Mouse (Mus musculus): ENCODE data around the gene Olfr906. TPM values are rescaled to one million over a fixed set of nuclear protein-coding genes. Genes with fewer than 3 reads are reported as not detected.

The Olfr906 gene
- polyA plus RNA-seq (2015; fragmentation: Nextera tagmentation; extraction: Ambion mirVana) = not detected in 2 replicates

- no peak within 1 kb of the TSS for H3K4me2 ChIP-seq
- WGBS = 92% methylated on average over 3 of the region's 3 CpGs
- ATAC-seq (ENCODE audit: low read depth) = no peak
- no peaks in the 10 kb centered on the region for H3K27me3 ChIP-seq
- no peaks in the 10 kb centered on the region for H3K36me3 ChIP-seq
- no peak within 1 kb of the TSS for H3K27ac ChIP-seq (replicated peaks)
- H3K4me1 ChIP-seq (replicated peaks) = no peaks in the 10 kb centered on the region
- H3K4me3 ChIP-seq = no peak within 1 kb of the TSS
- H3K9ac ChIP-seq = no peak within 1 kb of the TSS
- no peaks in the 10 kb centered on the region for H3K9me3 ChIP-seq
Observed at GRCm38 (mm10) chr9:38486785-38487184, at the start of gene Olfr906. Gene Olfr906 (plus strand): TSS chr9:38487085.

DNA sequence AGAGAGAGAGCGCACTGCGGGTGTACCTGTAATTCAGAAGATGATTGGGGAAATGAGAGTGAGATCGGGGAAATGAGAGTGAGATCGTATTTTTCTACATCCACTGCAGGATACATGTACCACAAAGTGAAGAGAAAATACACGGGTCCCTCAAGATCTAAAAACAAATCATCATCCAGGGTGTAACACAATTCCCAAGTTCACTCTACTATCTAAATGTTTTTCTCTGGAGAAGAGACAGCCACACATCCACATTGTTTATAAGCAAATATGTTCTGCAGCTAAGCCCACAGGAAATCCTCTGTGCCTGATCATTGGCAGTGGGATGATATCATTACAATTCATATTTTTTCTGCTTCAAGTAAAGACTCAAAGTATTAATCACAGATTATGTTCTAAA is 39.5 kb upstream of the Olfr906 start, which contains the start of gene Olfr902:
TSS of gene Olfr902 (plus strand) at position 301 of the 400 bp plus-strand sequence.
- whole genome bisulfite sequencing = 91% methylated on average over 5 of the region's 5 CpGs
- H3K27me3 ChIP-seq = no peaks in the 10 kb centered on the region

GRCm38 (mm10) chr9:38462844-38463243 is 24.0 kb upstream of the Olfr906 start, which contains the start of gene Olfr904:
Gene Olfr904 (plus strand): TSS chr9:38463144.
- Histone ChIP-seq H3K4me1 (replicated peaks) (no peaks in the 10 kb centered on the region), H3K27me3 (no peaks in the 10 kb centered on the region), H3K9ac (no peak within 1 kb of the TSS), H3K4me2 (no peak within 1 kb of the TSS), H3K4me3 (no peak within 1 kb of the TSS), H3K9me3 (no peaks in the 10 kb centered on the region), H3K27ac (replicated peaks) (no peak within 1 kb of the TSS), H3K36me3 (no peaks in the 10 kb centered on the region)
- ATAC-seq (ENCODE audit: low read depth) = no peak

More for the DNA sequence above, 39.5 kb upstream of the Olfr906 start, which contains the start of gene Olfr902:
- no peaks in the 10 kb centered on the region for H3K4me1 ChIP-seq (replicated peaks)
- no peaks in the 10 kb centered on the region for H3K9me3 ChIP-seq
- H3K4me3 ChIP-seq = no peak within 1 kb of the TSS
- no peak within 1 kb of the TSS for H3K4me2 ChIP-seq
- no peak for ATAC-seq (ENCODE audit: low read depth)
- no peak within 1 kb of the TSS for H3K9ac ChIP-seq
- no peak within 1 kb of the TSS for H3K27ac ChIP-seq (replicated peaks)
- no peaks in the 10 kb centered on the region for H3K36me3 ChIP-seq

DNA sequence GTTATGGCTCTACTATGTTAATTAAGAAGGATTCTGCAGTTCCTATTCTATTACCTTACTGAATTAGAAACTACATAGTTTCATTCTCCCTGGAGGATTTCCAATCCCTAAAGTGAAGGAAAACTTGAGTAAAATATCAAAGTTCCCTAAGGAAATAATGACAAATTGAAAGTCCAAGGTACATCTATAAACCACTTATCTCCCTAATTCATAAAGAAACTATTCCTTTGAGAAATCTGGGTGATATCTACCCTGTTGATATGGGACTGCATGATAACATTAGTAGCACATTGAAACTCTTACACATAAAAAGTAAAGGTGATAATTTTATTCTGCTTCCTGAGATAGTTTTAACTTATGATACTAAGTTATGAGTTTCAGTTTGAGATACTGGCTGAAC is 16.1 kb upstream of the Olfr906 start, which contains the start of gene Olfr905:
TSS of gene Olfr905 (plus strand) at position 301 of the 400 bp plus-strand sequence.
- no peak within 1 kb of the TSS for H3K9ac ChIP-seq
- no peaks in the 10 kb centered on the region for H3K36me3 ChIP-seq
- no peak for ATAC-seq (ENCODE audit: low read depth)
- no peak within 1 kb of the TSS for H3K27ac ChIP-seq (replicated peaks)
- no peak within 1 kb of the TSS for H3K4me2 ChIP-seq
- no peaks in the 10 kb centered on the region for H3K4me1 ChIP-seq (replicated peaks)
- no peaks in the 10 kb centered on the region for H3K27me3 ChIP-seq
- H3K4me3 ChIP-seq = no peak within 1 kb of the TSS
- no peaks in the 10 kb centered on the region for H3K9me3 ChIP-seq

DNA sequence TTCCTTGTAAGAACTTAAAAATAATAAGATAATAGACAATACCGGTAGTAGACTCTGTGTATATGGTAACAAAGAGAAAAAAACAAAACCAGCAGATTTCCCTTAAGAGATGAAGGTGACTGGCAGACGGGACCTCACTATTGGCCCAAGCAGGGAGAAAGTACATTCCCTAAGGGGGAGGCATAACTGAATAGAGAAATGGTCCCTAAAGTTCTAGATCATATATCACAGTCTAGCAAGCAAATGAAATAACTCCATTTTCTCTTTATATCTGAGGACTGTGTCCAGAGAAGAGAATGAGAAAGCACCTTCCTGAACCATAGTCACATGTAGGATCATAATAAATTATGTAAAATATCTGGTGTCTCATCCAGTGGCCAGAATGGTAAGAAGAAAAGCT is 8.6 kb downstream of the Olfr906 start, which contains the start of gene Olfr907:
TSS of gene Olfr907 (plus strand) at position 301 of the 400 bp plus-strand sequence.
- no peaks in the 10 kb centered on the region for H3K4me1 ChIP-seq (replicated peaks)
- no peak within 1 kb of the TSS for H3K4me3 ChIP-seq
- H3K9me3 ChIP-seq = no peaks in the 10 kb centered on the region
- H3K36me3 ChIP-seq = no peaks in the 10 kb centered on the region
- H3K9ac ChIP-seq = no peak within 1 kb of the TSS
- 86% methylated on average over 2 of the region's 2 CpGs for WGBS
- no peak within 1 kb of the TSS for H3K27ac ChIP-seq (replicated peaks)
- ATAC-seq (ENCODE audit: low read depth) = no peak
- H3K27me3 ChIP-seq = no peaks in the 10 kb centered on the region
- H3K4me2 ChIP-seq = no peak within 1 kb of the TSS

DNA sequence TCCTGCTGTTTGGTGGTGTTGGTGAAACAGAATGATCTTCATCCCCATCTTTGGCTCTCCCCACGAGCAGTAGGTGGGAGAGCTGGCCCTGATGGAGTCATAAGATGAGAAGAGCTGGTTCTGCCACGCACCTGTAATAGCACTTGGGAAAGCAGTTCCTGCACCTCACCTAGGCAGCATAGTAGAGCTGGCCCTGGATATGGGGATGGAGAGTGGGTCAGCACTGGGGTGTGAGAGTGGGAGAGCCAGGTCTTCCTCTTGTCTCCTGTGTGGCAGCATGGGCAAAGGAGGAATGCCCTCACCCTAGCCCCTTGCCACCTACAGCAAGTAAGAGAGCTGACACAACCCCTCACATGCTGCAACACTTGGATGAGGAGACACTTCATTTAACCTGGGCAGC is 25.5 kb downstream of the Olfr906 start:
- Histone ChIP-seq H3K4me2 (no peak overlapping the region), H3K4me3 (no peak overlapping the region), H3K27ac (replicated peaks) (no peak overlapping the region), H3K27me3 (no peaks in the 10 kb centered on the region), H3K4me1 (replicated peaks) (no peaks in the 10 kb centered on the region), H3K36me3 (no peaks in the 10 kb centered on the region), H3K9me3 (no peaks in the 10 kb centered on the region), H3K9ac (no peak overlapping the region)
- WGBS = 68% methylated on average over 2 of the region's 2 CpGs
- no peak for ATAC-seq (ENCODE audit: low read depth)

- WGBS = 81% methylated on average over 1 of the region's 1 CpGs
Observed at GRCm38 (mm10) chr9:38521280-38521679, 34.4 kb downstream of the Olfr906 start, which contains the start of gene Olfr911-ps1. Gene Olfr911-ps1 (plus strand): TSS chr9:38521580.

GRCm38 (mm10) chr9:38537549-38537948 is 50.7 kb downstream of the Olfr906 start, which contains the start of gene Olfr910:
Gene Olfr910 (plus strand): TSS chr9:38537849.
- H3K4me1 ChIP-seq (replicated peaks) = no peaks in the 10 kb centered on the region
- no peak within 1 kb of the TSS for H3K9ac ChIP-seq
- no peak within 1 kb of the TSS for H3K4me2 ChIP-seq
- H3K4me3 ChIP-seq = no peak within 1 kb of the TSS
- no peak for ATAC-seq (ENCODE audit: low read depth)
- no peaks in the 10 kb centered on the region for H3K9me3 ChIP-seq
- H3K27ac ChIP-seq (replicated peaks) = no peak within 1 kb of the TSS
- H3K27me3 ChIP-seq = no peaks in the 10 kb centered on the region
- 94% methylated on average over 2 of the region's 2 CpGs for WGBS
- H3K36me3 ChIP-seq = no peaks in the 10 kb centered on the region

More at GRCm38 (mm10) chr9:38521280-38521679, 34.4 kb downstream of the Olfr906 start, which contains the start of gene Olfr911-ps1:
- Histone ChIP-seq H3K4me3 (no peak within 1 kb of the TSS), H3K4me2 (no peak within 1 kb of the TSS), H3K9ac (no peak within 1 kb of the TSS), H3K27ac (replicated peaks) (no peak within 1 kb of the TSS), H3K36me3 (no peaks in the 10 kb centered on the region), H3K27me3 (no peaks in the 10 kb centered on the region), H3K4me1 (replicated peaks) (no peaks in the 10 kb centered on the region), H3K9me3 (no peaks in the 10 kb centered on the region)
- no peak for ATAC-seq (ENCODE audit: low read depth)

Other genes starting within 250 kb of the Olfr906 start
- gene Olfr143, start 234.3 kb upstream of the Olfr906 start, polyA plus RNA-seq (2015; fragmentation: Nextera tagmentation; extraction: Ambion mirVana) = not detected in 2 replicates
- gene Olfr895, start 219.2 kb upstream of the Olfr906 start, polyA plus RNA-seq (2015; fragmentation: Nextera tagmentation; extraction: Ambion mirVana) = not detected in 2 replicates
- gene Olfr896-ps1, start 196.0 kb upstream of the Olfr906 start, polyA plus RNA-seq (2015; fragmentation: Nextera tagmentation; extraction: Ambion mirVana) = not detected in 2 replicates
- not detected in 2 replicates for gene Olfr25, start 158.0 kb upstream of the Olfr906 start, polyA plus RNA-seq (2015; fragmentation: Nextera tagmentation; extraction: Ambion mirVana)
- gene Olfr898, start 138.7 kb upstream of the Olfr906 start, polyA plus RNA-seq (2015; fragmentation: Nextera tagmentation; extraction: Ambion mirVana) = not detected in 2 replicates
- not detected in 2 replicates for gene Olfr250, start 120.2 kb upstream of the Olfr906 start, polyA plus RNA-seq (2015; fragmentation: Nextera tagmentation; extraction: Ambion mirVana)
- gene Olfr251, start 110.0 kb upstream of the Olfr906 start, polyA plus RNA-seq (2015; fragmentation: Nextera tagmentation; extraction: Ambion mirVana) = not detected in 2 replicates
- not detected in 2 replicates for gene Olfr147, start 85.4 kb upstream of the Olfr906 start, polyA plus RNA-seq (2015; fragmentation: Nextera tagmentation; extraction: Ambion mirVana)
- not detected in 2 replicates for gene Olfr901, start 57.6 kb upstream of the Olfr906 start, polyA plus RNA-seq (2015; fragmentation: Nextera tagmentation; extraction: Ambion mirVana)
- gene Olfr902, start 39.4 kb upstream of the Olfr906 start, polyA plus RNA-seq (2015; fragmentation: Nextera tagmentation; extraction: Ambion mirVana) = not detected in 2 replicates
- not detected in 2 replicates for gene Olfr904, start 23.9 kb upstream of the Olfr906 start, polyA plus RNA-seq (2015; fragmentation: Nextera tagmentation; extraction: Ambion mirVana)
- gene Olfr905, start 16.0 kb upstream of the Olfr906 start, polyA plus RNA-seq (2015; fragmentation: Nextera tagmentation; extraction: Ambion mirVana) = not detected in 2 replicates
- not detected in 2 replicates for gene Olfr907, start 8.7 kb downstream of the Olfr906 start, polyA plus RNA-seq (2015; fragmentation: Nextera tagmentation; extraction: Ambion mirVana)
- gene Olfr911-ps1, start 34.5 kb downstream of the Olfr906 start, polyA plus RNA-seq (2015; fragmentation: Nextera tagmentation; extraction: Ambion mirVana) = not detected in 2 replicates
- not detected in 2 replicates for gene Olfr910, start 50.8 kb downstream of the Olfr906 start, polyA plus RNA-seq (2015; fragmentation: Nextera tagmentation; extraction: Ambion mirVana)
- not detected in 2 replicates for gene Olfr912, start 93.1 kb downstream of the Olfr906 start, polyA plus RNA-seq (2015; fragmentation: Nextera tagmentation; extraction: Ambion mirVana)
- not detected in 2 replicates for gene Olfr913, start 105.7 kb downstream of the Olfr906 start, polyA plus RNA-seq (2015; fragmentation: Nextera tagmentation; extraction: Ambion mirVana)
- not detected in 2 replicates for gene Olfr914, start 118.0 kb downstream of the Olfr906 start, polyA plus RNA-seq (2015; fragmentation: Nextera tagmentation; extraction: Ambion mirVana)
- not detected in 2 replicates for gene Olfr916, start 172.8 kb downstream of the Olfr906 start, polyA plus RNA-seq (2015; fragmentation: Nextera tagmentation; extraction: Ambion mirVana)
- gene Olfr917, start 178.8 kb downstream of the Olfr906 start, polyA plus RNA-seq (2015; fragmentation: Nextera tagmentation; extraction: Ambion mirVana) = not detected in 2 replicates
- not detected in 2 replicates for gene Olfr918, start 187.5 kb downstream of the Olfr906 start, polyA plus RNA-seq (2015; fragmentation: Nextera tagmentation; extraction: Ambion mirVana)
- not detected in 2 replicates for gene Olfr919, start 216.6 kb downstream of the Olfr906 start, polyA plus RNA-seq (2015; fragmentation: Nextera tagmentation; extraction: Ambion mirVana)
- gene Vwa5a, start 231.2 kb downstream of the Olfr906 start, polyA plus RNA-seq (2015; fragmentation: Nextera tagmentation; extraction: Ambion mirVana) = 9.8 and 10.0 TPM in 2 replicates

Measured in neural tube, embryonic 13.5 days (tissue).